8 mouse cellular contexts compared by ENCODE assay signal in the genomic region with DNA sequence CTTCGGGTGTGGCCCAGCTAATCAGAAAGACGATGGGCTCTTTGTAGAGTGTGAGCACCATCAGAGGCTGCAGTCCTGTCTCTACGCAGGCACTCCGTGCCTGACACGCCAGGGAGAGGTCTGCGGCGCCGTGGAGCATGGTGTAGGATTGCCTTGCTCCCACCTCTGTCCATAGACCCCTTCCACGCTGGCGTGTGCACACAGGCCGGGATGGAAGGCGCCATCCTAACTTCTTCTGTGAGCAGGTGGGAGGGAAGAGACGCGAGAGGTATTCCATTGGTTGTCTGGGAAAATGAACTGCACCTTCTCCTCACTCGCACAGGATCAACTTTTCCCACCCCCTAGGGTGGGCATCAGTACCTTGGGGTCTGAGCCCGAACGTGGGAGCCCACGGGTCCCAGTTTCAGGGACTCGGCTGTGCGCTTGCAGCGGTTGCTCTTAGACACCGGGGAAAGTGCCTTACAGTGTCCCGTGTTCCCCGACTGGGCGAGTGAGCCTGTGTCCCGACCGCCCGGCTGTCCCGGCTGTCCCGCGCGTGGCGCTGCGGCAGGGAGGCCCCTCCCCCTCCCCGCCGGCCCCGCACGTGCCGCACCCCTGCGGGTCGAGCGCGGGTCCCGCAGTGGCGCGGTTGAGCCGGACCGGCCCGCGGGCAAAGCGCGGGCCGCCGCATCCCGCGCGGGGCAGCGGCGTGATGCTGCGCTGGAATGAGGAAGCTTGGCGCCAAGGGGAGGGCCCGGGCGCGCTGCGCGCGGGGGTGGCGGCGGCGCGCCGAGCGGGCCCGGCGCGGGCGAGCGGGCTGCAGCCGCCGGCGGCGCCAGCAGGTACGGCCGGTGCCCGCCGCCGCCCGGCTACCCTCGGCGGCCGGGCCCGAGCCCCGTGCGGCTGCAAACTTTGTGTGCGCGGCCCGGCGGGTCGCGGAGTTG. TPM values are rescaled to one million over a fixed set of nuclear protein-coding genes. Genes with fewer than 3 reads are reported as not detected.
DNase-seq lines count a peak whose midpoint lies in the region; ATAC-seq and TF ChIP-seq lines count a peak whose summit lies in the region.

A gene (plus strand): TSS at position 74 of the 923 bp plus-strand sequence.

- DNase-seq in frontal cortex, postnatal 14 days (ENCODE audit: low spot score in 2 of 2) = no peak
- peak; percentile 45 for DNase-seq in ES-E14 (ENCODE audit: low read depth, low spot score)
- DNase-seq in forebrain, embryonic 11.5 days (ENCODE audit: low spot score) = peak; percentile 74
- DNase-seq in limb, embryonic 10.5 days (ENCODE audit: low spot score) = peak; percentile 53
- DNase-seq in cerebellum, adult 8-10 months = no peak
- no peak for DNase-seq in left cerebral cortex, adult 8-10 months (ENCODE audit: low spot score in 2 of 2)

- H3K27me3 ChIP-seq in forebrain, embryonic 11.5 days (ENCODE audit: control insufficient read depth, insufficient read depth, low read length) = peaks cover 15% of the 10 kb centered on the region
- peaks cover 76% of the 10 kb centered on the region for H3K27me3 ChIP-seq in limb, embryonic 10.5 days (ENCODE audit: low read depth, poor library complexity, severe bottlenecking)
- H3K27me3 ChIP-seq in myocyte (ENCODE audit: control insufficient read depth, insufficient read depth, insufficient read length) = peaks cover 21% of the 10 kb centered on the region

- in situ Hi-C loops in ES-E14 (cut with MboI; ENCODE audit: low sequenced_read_pairs in 2 of 2, unreplicated experiment in 2 of 2) = no loop called here

- H3K36me3 ChIP-seq in ES-E14 (ENCODE audit: control insufficient read depth, insufficient read depth, low read length, poor library complexity, severe bottlenecking) (no peaks in the 10 kb centered on the region), myocyte (ENCODE audit: control insufficient read depth, insufficient read depth) (no peaks in the 10 kb centered on the region)
- H3K36me3 ChIP-seq in forebrain, embryonic 11.5 days (ENCODE audit: control insufficient read depth, insufficient read depth, low read length) = no peaks in the 10 kb centered on the region
- no peaks in the 10 kb centered on the region for H3K36me3 ChIP-seq in limb, embryonic 10.5 days

- H3K9me3 ChIP-seq in ES-E14 (ENCODE audit: control insufficient read depth, insufficient read depth, low read depth, low read length) = no peaks in the 10 kb centered on the region
- H3K9me3 ChIP-seq in forebrain, embryonic 11.5 days (ENCODE audit: control insufficient read depth, low read length) = no peaks in the 10 kb centered on the region
- H3K9me3 ChIP-seq in limb, embryonic 10.5 days (replicated peaks) = no peaks in the 10 kb centered on the region

- H3K4me2 ChIP-seq in forebrain, embryonic 11.5 days (ENCODE audit: low read depth, low read length, severe bottlenecking) = peak within 1 kb of the TSS; percentile 97
- peak within 1 kb of the TSS; percentile 24 for H3K4me2 ChIP-seq in myocyte (ENCODE audit: low read depth)

- H3ac ChIP-seq in myocyte (ENCODE audit: control insufficient read depth, insufficient read length) = peak within 1 kb of the TSS; percentile 30

- no peaks in the 10 kb centered on the region; a peak in 1 of 4 replicates for H3K4me1 ChIP-seq in ES-E14 (ENCODE audit: control insufficient read depth in 2 of 2, insufficient read depth in 2 of 2, low read length in 2 of 2, poor library complexity in 1 of 2)
- H3K4me1 ChIP-seq in forebrain, embryonic 11.5 days (replicated peaks; ENCODE audit: control insufficient read depth, insufficient read depth, low read length) = peaks cover 4% of the 10 kb centered on the region; the same call in 1 of the 2 replicates
- peaks cover 13% of the 10 kb centered on the region for H3K4me1 ChIP-seq in limb, embryonic 10.5 days

- WGBS in forebrain, embryonic 11.5 days = under 1% methylated on average over 84 of the region's 100 CpGs
- 3% methylated on average over 84 of the region's 100 CpGs for WGBS in limb, embryonic 10.5 days

- H3K4me3 ChIP-seq in ES-E14 (ENCODE audit: insufficient read depth in 1 of 2, low read depth in 1 of 2, low read length in 2 of 2, poor library complexity in 1 of 2, severe bottlenecking in 1 of 2) = peak within 1 kb of the TSS; percentile 73 to 76
- H3K4me3 ChIP-seq in forebrain, embryonic 11.5 days (ENCODE audit: low read depth, low read length) = peak within 1 kb of the TSS; percentile 67
- H3K4me3 ChIP-seq in limb, embryonic 10.5 days = peak within 1 kb of the TSS; percentile 70
- no peak within 1 kb of the TSS for H3K4me3 ChIP-seq in myocyte

- no peak for TF ChIP-seq POLR2A in myocyte (IDR thresholded peaks at IDR 0.05; ENCODE audit: insufficient read length, low read depth)

- H3K79me2 ChIP-seq in myocyte (ENCODE audit: control insufficient read depth, insufficient read depth) = no peaks in the 10 kb centered on the region

- ATAC-seq in frontal cortex, adult (ENCODE audit: low TSS enrichment) = peak; percentile 70
- ATAC-seq in forebrain, embryonic 11.5 days (replicated peaks; ENCODE audit: low FRiP score) = peak; percentile 71

- peak within 1 kb of the TSS; percentile 65 for H3K9ac ChIP-seq in ES-E14 (ENCODE audit: insufficient read depth, low read depth, low read length, poor library complexity, severe bottlenecking)
- peak within 1 kb of the TSS; percentile 65 for H3K9ac ChIP-seq in forebrain, embryonic 11.5 days (ENCODE audit: low read length)

- no peak within 1 kb of the TSS for H3K27ac ChIP-seq in ES-E14 (ENCODE audit: insufficient read depth, low read depth, low read length, poor library complexity, severe bottlenecking)
- H3K27ac ChIP-seq in forebrain, embryonic 11.5 days (ENCODE audit: low read depth, low read length) = no peak within 1 kb of the TSS
- H3K27ac ChIP-seq in limb, embryonic 10.5 days = peak within 1 kb of the TSS; percentile 67

TF ChIP-seq in ES-E14, 5 proteins besides CTCF, POLR2A, EP300 and RAD21:
- TF ChIP-seq ZC3H11A (IDR thresholded peaks at IDR 0.05; ENCODE audit: borderline replicate concordance, low read depth, low read length) (no peak), MAFK (IDR thresholded peaks at IDR 0.05; ENCODE audit: insufficient read depth, low read depth, low read length) (no peak), CHD2 (IDR thresholded peaks at IDR 0.05; ENCODE audit: low read depth, low read length) (no peak), ZNF384 (IDR thresholded peaks at IDR 0.05; ENCODE audit: low read depth, low read length) (no peak), HCFC1 (IDR thresholded peaks at IDR 0.05; ENCODE audit: borderline replicate concordance, insufficient read depth, low read length) (no peak)

TF ChIP-seq in myocyte, 11 proteins besides CTCF, POLR2A, EP300 and RAD21:
- TF ChIP-seq E2F4 (IDR thresholded peaks at IDR 0.05; ENCODE audit: insufficient read depth) (no peak), REST (IDR thresholded peaks at IDR 0.05; ENCODE audit: insufficient read depth, insufficient read length) (no peak), MYOG (IDR thresholded peaks at IDR 0.05; ENCODE audit: control insufficient read depth in 1 of 3, insufficient read depth in 1 of 3, insufficient read length in 2 of 3, low read depth in 2 of 3) (no peak), SRF (IDR thresholded peaks at IDR 0.05; ENCODE audit: control insufficient read depth, insufficient read length, low read depth) (no peak)

RNA-seq across cellular contexts. Expression of the gene that starts here (rescaled TPM):
- 0.48 and 0.49 TPM in 2 replicates for total RNA-seq in ES-E14 (2012; rRNA removed)
- 3.4 and 4.2 TPM in 2 replicates for polyA plus RNA-seq in forebrain, embryonic 11.5 days (2014; fragmentation: Nextera tagmentation; extraction: Ambion mirVana)
- polyA plus RNA-seq in limb, embryonic 10.5 days (2016; fragmentation: Nextera tagmentation; extraction: Ambion mirVana) = 2.2 and 3.2 TPM in 2 replicates
- 0.19 TPM for polyA plus RNA-seq in myocyte (2012; fragmentation: generic; extraction: Trizol)
- total RNA-seq in left cerebral cortex, adult 8-10 months (2022) = 1 to 10 TPM; 2.8 to 7.6 (median 6.1) TPM

Comparison
In these comparisons a context has a peak if more than half of its experiments do, and no peak if none do; other contexts are left out.
1. Peak in DNase-seq, H3K4me3 ChIP-seq and H3K9ac ChIP-seq in ES-E14; RNA of the gene not detected or under 1 TPM.
2. DNase-seq: peak in forebrain, embryonic 11.5 days (single experiment) and limb, embryonic 10.5 days (single experiment); none in frontal cortex, postnatal 14 days (0 of 2), cerebellum, adult 8-10 months (single experiment) and left cerebral cortex, adult 8-10 months (0 of 2).